Mouse (Mus musculus) cerebellum, postnatal 4 days (tissue): Measurements from ENCODE around the gene Vps13a.

ENCODE experiments used
- DNase-seq, 2 experiments: peaks; one replicate each; pipeline ENCODE4 v3.0.0; 2022; ENCODE audit warnings: low spot score in 2 of 2, mixed read lengths in 1 of 2

The Vps13a gene

GRCm38 (mm10) chr19:16584546-16584945 is 196.2 kb downstream of the Vps13a start:
- DNase-seq, result no peak

GRCm38 (mm10) chr19:16580501-16580900 is 200.2 kb downstream of the Vps13a start:
- DNase-seq, result no peak

DNA sequence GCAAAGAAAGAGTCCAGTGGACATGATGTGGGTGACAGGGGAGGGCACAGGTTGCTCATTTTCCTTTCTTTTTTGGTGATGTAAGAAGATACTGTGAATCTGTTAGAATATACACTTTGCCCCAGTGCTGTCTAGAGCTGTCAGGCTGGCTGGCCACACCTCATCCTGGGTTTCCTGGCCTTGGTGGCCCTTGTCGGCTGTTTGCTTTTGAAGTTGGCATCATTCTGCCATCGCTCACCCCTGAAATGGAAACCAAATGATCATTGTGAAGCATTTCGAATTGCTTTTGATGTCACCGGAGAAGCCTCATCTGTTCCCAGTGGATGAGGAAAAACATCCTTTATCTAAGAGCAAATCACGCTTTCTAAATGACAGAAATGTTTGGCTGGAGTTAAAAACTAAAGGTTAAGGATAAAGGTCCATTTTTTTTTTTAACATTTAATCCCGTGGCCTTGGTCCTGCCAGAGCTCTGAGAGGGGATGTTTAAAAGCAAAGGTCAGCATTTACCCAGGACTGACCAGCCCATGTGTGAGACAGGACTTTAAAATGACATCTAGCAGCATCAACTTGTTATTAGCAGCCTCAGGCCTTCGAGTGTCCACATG is 201.0 kb downstream of the Vps13a start:
- no peak for DNase-seq

DNA sequence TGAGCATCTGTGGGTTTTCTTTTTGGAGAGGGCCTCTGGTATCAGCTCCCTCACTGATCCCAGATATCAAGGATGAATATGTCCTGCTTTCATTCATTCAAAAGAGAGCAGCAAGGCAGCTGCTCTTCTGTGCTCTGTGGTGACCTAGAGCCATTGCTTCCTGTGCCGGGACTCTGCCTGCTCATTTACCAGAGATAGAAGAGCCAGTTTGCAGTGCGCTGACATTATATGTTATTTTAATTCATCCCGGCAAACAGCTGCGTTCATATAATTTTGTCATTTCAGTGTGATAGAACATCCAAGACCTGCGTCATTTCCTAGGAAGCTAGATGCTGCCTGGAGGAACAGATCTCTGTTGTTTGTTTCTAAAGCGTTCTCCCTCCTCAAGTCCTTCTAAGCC is 203.9 kb downstream of the Vps13a start:
- DNase-seq, result no peak
